Mouse (Mus musculus) hindlimb bud, embryonic 11.5 days (tissue): Measurements from ENCODE around the gene Pold1.

ENCODE experiments used
- DNase-seq: peaks from one replicate; pipeline ENCODE4 v3.0.0-alpha.2; 2012; ENCODE audit warnings: low read depth, low spot score; ENCODE audit errors: extremely low spot score

The Pold1 gene

GRCm38 (mm10) chr7:44548497-44549087 is at the start of gene Pold1:
Gene Pold1 (minus strand): TSS chr7:44548849.
- peak; percentile 95 for DNase-seq

- no peak for DNase-seq
These were observed 49.7 kb upstream of the Pold1 start for GRCm38 (mm10) chr7:44598336-44598735.

DNA sequence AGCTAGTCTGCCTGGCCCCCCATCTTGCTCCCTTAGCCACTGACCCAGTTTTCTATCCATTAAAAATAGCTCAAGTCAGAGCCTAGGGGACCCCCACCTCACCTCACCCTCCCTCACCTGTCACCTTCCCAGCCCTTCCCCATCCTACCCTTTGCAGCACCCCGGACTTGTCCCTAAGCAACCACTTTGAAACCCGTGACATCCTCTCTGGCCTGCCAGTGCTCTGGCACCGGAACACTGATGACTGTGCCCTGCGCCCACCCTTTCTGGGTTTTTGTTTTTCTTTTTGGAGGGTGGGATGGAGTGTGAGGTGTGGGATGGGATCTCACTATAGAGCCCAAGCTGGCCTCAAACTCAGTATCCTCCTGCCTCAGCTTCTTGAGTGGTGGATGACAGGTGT is 49.0 kb upstream of the Pold1 start:
- no peak for DNase-seq

- no peak for DNase-seq
These were observed 48.4 kb upstream of the Pold1 start for GRCm38 (mm10) chr7:44596996-44597538.

- no peak for DNase-seq
These were observed 47.4 kb upstream of the Pold1 start for GRCm38 (mm10) chr7:44596051-44596450.

- DNase-seq = no peak
These were observed 46.5 kb upstream of the Pold1 start for GRCm38 (mm10) chr7:44595131-44595561.

- no peak for DNase-seq
These were observed 45.6 kb upstream of the Pold1 start for GRCm38 (mm10) chr7:44594291-44594690.

- no peak for DNase-seq
These were observed 45.1 kb upstream of the Pold1 start for GRCm38 (mm10) chr7:44593775-44594174.

DNA sequence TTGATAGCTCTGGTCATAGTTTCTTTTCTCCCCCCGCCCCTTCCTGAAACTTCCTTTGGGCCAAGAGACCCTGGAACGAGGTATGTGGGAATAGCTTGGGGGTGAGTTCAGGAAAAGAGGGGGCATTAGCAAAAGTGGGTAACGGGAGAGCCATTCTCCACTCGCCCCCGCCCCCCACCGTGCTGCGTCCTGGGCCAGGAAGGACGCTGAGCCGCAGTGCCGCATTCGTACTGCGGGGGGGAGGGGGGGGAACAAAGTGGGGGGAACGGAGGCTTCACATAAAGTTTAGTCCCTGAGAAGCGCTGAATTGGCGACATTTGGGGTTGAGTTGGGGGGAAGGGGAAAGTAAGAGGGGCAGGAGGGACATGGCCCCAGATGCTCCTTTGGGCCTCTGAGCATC is 44.4 kb upstream of the Pold1 start:
- no peak for DNase-seq

DNA sequence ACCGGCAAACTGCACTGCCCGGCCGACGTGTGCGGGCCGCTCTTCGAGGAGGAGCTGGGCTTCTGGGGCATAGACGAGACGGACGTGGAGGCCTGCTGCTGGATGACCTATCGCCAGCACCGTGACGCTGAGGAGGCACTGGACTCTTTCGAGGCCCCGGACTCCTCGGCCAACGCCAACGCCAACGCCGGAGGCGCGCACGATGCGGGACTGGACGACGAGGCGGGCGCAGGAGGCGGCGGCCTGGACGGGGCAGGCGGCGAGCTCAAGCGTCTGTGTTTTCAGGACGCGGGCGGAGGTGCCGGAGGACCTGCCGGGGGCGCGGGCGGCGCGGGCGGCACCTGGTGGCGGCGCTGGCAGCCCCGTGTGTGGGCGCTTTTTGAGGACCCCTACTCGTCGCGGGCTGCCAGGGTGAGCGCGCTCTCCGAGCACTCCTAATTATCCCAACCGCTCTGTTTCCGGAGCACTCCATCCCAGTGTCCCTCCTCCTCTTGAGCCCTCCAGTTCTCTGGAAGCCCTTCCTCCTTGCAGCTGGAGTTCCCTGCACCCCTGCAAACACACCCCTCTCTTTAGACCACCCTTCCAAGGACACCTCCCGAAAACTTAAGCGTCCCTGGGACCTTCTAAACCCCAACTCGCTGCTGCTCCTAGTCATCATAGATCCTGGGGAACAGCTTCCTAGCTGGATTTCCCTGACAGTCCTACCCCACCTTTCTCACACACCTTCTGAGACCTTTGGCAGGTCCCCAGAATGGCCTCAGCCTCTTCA is 42.9 kb upstream of the Pold1 start:
- DNase-seq = no peak

DNA sequence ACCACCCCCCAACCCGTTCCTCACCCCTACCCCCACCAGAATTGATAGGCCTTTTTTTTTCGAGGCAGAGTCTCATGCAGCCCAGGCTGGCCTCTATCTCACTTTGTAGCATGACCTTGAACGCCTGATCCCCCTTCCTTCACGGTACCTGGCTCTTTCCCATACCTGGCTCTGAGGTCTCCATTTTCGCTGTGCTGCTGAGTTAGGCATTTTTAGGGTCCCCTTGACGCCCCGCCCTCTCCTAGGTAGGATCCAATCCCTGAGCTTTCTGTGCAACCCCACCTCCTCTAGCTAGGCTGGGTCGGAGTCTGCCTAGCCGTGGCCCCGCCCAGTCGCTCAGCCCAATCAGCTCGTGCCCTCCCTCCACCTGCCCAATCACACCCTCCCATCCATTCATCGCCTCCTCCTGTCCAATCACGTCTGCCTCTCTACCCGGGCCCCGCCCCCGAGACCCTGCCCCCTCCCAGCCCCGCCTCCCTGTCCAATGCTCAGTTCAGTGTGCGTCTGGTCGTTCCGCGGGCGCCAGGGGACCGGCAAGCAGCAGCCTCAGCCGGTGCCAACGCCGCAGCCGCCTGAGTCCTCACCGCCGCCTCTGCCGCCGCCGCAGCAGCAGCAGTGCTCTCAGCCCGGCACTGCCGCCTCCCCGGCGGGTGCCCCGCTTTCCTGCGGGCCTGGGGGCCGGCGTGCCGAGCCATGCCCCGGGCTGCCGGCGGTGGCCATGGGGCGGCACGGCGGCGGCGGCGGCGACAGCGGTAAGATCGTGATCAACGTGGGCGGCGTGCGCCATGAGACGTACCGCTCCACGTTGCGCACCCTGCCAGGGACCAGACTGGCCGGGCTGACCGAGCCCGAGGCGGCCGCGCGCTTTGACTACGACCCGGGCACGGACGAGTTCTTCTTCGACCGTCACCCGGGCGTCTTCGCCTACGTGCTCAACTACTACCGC is 42.0 kb upstream of the Pold1 start, which contains the start of gene Kcnc3:
TSS of gene Kcnc3 (plus strand) at position 263 of the 946 bp plus-strand sequence.
- DNase-seq = no peak

GRCm38 (mm10) chr7:44589946-44590345 is 41.3 kb upstream of the Pold1 start:
- no peak for DNase-seq

GRCm38 (mm10) chr7:44589149-44589548 is 40.5 kb upstream of the Pold1 start:
- no peak for DNase-seq

DNA sequence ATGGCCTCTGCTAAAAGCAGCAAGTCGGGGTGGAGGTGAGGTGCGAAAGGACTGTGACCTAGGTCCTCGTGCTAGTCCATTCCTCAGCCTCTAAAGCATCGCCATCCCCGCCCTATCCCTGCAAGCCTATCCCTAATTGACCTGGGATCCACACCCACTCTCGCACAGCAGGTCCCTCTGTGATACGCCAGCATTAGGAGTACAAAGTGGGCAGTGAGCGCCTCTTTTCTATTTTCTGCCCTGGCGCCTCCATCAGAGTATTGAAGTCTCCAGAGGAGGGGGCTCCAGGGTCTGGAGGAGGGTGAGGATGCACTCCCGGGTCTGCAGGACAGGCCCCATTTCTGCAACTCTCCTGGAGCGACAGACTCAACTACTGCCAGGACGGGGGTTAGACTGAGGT is 39.7 kb upstream of the Pold1 start:
- DNase-seq = no peak

DNA sequence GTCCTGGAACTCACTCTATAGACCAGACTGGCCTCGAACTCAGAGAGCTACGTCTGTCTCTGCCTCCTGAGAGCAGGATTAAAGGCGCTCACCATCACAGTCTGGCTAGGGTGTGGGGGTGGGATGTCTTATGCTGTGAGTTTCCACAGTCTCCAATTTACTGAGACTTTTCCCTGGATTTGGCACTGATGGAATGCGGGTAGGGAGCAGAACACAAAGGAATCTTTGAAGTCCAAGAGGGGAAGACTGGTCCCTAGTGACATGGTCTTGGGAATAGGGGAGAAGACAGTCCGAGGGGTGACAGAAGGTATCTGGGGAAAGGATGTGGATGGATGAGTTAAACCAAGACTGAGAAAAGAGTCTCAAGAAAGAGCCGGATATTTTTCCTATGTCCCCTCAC is 39.0 kb upstream of the Pold1 start:
- DNase-seq = no peak

GRCm38 (mm10) chr7:44586930-44587329 is 38.3 kb upstream of the Pold1 start:
- no peak for DNase-seq

DNA sequence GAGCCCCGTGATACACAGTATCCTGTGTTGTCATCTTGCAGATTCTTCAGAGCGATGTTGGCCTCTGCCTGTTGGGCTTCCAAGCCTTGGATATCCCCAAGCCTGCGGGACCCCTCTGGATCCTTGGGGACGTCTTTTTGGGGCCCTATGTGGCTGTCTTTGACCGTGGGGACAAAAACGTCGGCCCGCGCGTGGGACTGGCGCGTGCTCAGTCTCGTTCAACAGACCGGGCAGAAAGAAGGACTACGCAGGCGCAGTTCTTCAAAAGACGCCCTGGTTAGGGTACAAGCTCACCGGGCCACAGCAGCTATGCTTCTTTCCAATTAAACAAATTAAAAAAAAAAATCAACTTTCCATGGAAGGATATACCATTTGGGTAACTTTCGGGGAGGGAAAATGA is 37.9 kb upstream of the Pold1 start:
- no peak for DNase-seq

GRCm38 (mm10) chr7:44585606-44586005 is 37.0 kb upstream of the Pold1 start:
- DNase-seq = no peak

- DNase-seq = no peak
These were observed 36.3 kb upstream of the Pold1 start for GRCm38 (mm10) chr7:44584921-44585320.

GRCm38 (mm10) chr7:44584265-44584804 is 35.7 kb upstream of the Pold1 start:
- no peak for DNase-seq

DNA sequence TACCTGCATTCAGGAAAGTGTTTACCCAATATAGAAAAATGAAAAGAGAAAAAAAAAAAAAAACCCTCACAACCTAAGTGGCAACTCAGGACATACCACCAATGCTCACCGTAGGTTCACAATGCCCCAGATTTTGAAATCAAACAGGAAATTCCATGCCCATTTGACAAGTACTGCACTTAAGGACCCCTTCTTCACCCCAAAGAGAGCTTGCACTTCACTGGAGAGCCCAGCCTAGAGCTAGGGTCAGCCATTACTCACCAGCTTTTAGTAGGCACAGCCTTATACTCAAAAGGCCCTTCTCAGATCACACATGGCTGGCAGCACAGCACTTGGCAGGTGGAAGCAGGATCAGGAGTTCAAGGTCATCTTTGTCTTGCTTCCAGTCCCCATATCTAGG is 34.5 kb upstream of the Pold1 start:
- DNase-seq = no peak
